Mouse (Mus musculus): Measurements from ENCODE around the gene Hivep3.

Hivep3 gene

DNA sequence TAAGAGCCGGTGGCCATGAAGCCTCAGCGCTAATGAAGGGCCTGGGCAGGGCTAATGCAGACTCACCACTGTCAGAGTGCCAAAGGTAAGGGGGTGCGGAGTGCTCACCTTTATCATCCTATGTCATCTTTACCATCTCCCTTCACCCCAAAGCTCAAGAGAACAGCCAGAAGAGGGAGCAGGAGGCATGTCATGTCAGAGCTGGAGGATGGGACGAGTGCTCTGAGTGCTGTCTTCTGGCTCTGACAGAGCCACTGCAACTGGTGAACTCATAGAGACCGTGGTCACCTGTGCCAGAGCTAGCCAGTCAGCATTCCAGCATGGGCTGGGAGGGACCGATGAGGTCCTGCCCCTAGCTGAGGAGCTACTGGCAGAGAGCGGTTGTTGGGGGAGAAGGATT is 27.2 kb downstream of the Hivep3 start:
- no peak for DNase-seq (ENCODE audit: low read depth, low spot score)

DNA sequence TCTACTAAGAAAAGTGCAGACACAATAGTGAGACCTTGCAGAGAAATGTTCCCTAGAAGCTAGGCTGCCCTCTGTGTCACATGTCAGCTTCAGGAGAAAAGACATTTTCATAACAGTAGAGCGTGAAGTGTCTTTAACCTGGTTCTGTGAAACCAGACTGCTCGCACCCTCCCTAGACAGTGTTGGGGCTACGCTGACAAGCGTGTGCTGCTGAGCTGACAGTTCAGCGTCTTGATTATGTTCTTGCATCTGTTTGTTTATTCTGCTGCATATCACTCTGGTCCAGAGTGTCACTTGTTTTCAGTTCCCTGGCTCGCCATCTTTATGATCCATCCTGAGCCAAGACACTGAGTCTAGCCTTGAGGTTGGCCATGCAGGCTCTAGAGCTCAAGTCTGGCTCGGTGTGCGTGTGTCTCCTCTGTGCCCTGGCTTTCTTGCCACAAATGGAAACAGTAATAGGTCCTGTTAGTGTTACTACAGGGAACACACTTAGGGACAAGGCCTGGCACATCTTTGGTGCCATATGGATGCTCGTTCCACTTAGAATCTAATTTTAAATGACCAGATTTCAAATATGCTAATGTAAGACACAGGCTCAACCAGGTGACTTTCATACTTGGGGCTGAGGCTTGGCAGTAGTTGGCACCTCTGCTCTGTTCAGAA is 28.0 kb downstream of the Hivep3 start:
- no peak for DNase-seq (ENCODE audit: low read depth, low spot score)

DNA sequence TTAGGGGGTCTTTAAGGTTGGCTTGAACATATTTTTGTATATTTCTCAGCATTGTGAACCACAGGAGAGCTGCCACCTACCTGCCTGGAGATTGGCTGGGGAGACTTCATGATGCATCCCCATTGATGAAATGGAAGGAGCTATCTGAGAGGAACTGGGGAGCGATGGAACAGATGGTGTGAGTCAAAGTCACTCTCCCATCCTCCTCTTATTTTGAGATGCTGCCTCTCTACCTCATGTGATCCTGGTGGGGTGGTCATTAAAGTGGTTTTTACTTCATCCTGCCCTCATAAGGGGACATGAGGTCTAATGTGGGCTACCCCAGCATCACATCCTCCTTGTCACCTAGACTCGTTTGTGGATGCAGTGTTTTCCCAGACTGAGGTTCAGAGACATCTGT is 28.6 kb downstream of the Hivep3 start:
- no peak for DNase-seq (ENCODE audit: low read depth, low spot score)

DNA sequence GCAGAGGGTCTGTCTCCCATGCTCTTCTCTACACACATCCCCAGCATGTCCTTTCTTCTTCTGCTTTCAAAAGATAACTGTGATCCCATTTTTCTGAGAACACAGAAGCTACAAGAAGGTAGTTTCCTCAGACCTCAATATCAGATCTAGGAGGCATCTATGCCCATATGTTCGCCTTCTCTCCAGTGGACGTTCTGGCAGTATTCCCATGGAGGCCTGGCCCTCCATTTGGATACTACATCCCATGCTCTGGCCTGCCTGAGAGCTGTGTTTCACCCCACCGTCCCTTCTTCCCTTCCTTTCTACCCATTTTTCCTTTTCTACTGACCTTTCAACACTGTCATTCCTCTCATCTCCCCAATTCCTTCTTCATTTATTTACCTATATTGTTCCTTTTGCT is 34.5 kb downstream of the Hivep3 start:
- DNase-seq (ENCODE audit: low read depth, low spot score): no peak

DNA sequence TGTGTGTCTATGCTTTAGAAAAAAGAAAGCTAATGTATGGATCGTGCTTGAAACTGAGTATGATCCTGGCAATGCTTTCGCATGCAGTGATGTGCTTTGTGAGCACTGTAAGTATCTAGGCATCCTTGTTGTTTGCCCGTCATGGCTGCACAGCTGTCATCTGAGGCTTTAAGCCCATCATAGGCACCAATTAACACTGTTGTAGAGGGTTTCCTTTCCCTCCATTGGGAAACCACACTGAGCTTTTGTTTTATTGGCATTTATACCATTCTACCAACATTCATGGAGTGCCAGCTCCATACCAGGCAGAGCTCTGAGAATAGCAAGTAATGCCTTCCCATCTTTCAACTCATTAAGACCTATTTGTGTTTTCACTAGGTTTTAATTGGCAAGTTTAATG is 42.3 kb downstream of the Hivep3 start:
- no peak for DNase-seq (ENCODE audit: low read depth, low spot score)

DNA sequence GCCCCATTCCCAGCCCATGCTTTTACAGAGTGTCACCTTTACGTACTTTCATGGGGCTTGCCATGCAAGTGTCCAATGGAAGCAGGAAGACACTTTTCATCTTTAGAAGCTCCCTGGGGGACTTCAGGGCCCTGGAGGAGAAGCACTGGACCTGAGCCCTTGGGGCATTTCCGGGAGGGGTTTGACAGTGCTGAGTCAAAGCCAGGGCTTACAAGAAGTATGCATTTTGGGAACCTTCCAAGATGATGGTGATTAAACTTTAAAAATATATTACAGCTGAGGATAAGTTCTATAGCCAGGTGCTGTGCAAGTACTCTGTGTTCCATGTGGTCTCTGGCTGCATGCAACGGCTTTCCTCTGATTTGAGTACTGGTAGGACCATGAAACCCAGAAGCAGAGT is 43.6 kb downstream of the Hivep3 start:
- DNase-seq (ENCODE audit: low read depth, low spot score): no peak

DNA sequence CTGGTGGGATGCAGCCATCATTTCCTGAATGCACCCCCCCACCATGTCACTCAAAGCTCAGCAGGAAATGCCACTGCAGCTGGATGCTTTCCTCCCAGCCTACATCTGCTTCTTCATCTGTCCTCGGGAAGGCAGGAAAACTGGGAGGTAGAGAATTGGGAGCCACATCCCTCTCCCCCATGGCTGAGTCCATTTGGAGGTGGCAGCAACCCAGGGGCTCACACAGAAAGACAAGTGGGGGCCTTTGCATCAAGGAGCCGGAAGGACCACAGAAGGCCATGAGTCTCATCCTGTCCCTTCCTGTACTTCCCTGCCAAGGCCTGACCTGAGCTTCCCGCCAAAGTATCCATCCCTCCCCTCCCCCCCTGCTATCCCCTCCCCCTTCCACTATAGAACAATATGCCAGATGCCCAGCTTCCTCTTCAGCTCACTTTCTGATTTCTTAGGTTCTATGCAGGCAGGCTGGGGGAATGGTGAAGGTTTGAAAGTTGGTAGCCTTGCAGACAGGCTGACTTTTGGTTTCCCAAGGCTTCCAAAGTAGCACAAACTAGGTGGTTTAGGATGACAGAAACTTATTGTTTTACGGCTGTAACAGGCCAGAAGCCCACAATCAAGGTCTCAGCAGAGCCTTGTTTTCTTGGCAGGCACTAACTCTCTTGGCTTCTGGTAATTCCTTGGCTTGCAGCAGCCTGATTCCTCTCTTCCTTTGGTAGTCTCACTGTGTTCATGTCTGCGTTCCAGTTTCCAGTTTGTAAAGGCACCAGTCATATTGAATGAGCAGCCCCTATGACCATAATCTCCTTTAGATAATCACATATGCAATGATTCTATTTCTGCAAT is 46.2 kb downstream of the Hivep3 start:
- DNase-seq (ENCODE audit: low read depth, low spot score): no peak

DNA sequence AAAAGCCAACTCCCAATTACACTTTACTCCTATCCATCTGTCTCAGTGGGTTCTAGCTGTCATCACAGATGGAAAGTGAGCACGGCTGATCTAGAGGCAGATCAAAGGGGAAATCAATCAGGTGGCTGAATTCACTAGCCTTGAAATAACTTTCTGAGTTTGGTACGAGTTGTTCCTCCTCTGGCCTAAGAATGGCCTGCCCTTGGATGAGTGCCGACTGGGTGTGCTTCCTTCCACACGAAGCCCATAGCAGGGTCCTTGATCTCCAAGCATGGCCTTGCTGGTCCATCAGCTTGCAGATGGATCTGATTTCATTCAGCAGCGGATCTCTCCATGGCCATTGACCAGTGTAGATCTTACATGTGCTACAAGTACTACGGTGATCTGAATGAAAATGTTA is 47.3 kb downstream of the Hivep3 start:
- DNase-seq (ENCODE audit: low read depth, low spot score): no peak

DNA sequence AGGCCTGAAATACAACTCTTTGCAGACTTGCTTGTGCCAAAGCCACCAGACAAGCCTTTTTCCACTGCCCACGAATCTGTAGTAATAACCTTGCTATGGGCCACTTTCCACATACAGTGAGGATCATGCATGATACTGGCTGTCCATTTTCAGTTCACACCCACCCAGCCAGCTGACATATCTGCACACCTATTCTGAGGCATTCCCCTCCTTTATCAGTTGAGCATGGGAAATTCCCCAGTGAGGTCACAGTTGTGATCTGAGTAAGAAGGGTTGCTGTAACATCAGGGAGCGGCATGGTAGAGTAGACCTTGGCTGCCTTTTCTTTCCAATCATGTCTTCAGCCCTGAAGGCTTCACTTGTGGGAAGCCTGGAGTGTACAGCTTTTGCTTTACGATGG is 51.4 kb downstream of the Hivep3 start:
- DNase-seq (ENCODE audit: low read depth, low spot score): no peak

DNA sequence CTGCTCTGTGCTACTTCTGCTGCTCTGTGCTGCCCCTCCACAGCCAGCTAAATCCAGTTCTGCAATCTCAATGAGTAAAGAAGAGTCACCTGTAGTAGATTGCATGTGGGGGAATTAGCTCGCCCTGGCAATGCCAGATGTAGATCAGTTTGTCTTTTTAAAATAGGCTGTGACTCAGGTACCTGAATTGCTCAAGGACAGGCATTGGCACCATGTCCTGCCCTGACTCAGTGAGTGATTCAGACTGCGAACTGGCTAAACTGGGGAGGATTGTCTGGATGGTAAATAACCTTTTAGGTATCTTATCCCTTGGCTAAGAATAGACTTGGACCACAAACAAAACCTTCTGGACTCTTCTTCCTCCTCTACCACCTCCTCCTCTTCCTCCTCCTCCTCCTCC is 52.7 kb downstream of the Hivep3 start:
- DNase-seq (ENCODE audit: low read depth, low spot score): no peak

DNA sequence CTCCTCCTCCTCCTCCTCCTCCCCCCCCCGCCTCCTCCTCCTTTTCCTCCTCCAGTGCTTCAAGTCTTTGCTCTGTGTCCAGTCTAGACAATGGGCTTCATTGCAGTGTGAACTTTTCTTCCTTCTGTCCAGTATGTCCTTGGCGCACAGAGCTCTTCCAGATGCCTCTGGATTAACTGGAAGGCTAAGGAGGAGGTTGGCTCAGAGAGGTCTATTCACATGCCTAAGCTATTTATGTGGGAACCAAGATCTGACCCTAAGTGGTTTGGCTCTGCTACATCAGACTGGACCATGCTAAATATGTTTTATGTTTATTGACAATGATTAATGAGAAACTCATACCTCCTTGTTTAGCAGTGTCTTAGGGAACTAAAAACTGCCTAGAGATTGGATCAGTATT is 53.1 kb downstream of the Hivep3 start:
- no peak for DNase-seq (ENCODE audit: low read depth, low spot score)

DNA sequence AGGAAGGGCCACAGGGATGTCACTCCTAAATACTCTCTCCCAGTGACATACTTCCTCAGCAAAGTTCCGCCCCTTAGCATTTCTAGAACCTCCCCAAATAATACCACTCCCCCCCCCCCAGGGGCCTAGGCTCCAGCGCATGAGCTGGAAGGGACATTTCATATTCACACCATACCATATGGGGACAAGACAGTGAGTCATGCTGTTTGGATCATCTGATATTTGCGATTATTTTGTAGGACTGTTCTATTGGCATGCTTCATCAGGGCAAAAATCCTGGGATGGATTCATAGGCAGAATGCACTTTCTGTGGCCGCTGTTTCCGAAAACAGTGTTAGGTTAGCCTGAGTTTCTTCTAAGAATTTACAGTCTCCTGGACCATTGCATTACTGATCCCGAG is 55.2 kb downstream of the Hivep3 start:
- no peak for DNase-seq (ENCODE audit: low read depth, low spot score)

DNA sequence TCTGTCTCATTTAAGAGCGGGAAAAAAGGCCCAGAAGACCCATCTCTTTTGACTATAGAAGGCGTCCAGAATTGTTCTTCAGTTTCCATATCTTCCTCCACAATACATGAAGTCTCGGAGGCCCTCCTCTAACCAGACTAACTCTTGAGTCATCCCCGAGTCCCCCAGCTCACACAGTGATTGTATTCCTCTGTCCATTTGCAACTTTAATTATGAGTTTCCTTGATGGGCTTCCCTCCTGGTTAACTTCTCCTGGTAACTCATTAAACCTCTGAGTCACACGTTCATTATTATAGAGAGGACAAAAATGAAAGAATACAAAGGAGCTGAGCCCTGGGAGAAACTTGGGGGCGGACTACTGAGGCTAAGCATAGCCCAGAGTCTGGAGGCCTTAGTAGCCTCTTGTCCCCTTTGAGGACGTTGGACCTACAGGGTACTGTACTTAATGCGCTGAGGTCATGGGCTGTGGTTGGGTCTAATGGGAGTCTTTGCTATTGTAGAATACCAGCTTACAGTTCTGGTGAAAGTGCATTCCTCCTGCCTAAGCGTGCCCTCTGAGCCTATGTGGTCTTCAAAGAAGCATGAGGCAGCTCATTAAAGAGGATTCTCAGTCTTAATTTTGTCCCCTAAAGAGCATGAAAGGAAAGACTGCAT is 56.0 kb downstream of the Hivep3 start:
- DNase-seq (ENCODE audit: low read depth, low spot score): no peak

DNA sequence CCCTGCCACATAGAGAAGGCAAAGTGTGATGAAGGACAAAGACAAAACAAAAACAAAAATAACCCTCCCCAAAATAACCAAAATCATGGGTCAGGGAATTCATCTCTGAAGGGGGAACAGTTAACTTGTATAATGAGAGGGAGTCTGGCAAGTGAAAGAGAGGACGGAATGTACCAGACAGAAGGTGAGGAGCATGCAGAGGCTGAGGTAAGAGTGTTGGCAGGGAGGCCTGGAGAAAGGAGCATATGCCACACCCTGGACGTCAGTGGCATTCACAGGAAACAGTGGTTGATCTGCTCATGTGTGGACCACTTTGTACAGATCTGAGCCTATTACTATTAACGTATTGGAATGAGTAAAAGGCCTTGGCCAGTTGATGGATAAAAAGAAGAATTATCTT is 65.3 kb downstream of the Hivep3 start:
- no peak for DNase-seq (ENCODE audit: low read depth, low spot score)

DNA sequence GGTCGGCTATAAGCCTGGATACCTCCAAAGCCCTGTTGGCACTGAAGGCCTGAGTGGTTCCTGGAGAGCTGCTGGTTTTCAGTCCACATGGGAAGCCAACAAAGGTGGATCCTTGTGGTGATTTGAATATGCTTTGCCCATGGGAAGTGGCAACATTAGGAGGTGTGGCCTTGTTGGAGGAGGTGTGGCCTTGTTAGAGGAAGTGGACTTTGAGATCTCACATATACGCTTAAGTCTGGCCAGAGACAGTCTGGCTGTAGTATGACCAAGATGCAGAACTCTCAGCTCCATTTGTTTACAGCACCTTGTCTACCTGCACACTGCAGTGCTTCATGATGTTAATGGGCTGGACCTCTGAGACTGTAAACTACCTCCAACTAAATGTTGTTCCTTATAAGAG is 73.0 kb downstream of the Hivep3 start:
- no peak for DNase-seq (ENCODE audit: low read depth, low spot score)

DNA sequence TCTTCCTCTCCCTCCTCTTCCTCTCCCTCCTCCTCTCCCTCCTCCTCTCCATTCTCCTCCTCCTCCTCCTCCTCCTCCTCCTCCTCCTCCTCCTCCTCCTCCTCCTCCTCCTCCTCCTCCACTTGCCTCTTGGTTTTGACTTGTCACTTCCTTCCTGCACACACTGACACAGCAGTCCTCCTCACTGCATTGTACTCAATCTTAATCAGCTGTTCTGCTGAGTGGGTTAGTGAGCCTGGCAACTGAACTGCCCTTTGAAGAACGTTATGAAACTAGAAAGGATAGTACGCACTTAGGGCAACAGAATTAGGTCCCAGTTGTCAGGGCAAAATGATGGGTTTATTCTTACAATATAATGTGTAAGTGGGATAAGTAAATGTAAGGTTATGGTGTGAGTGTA is 73.8 kb downstream of the Hivep3 start:
- DNase-seq (ENCODE audit: low read depth, low spot score): no peak

DNA sequence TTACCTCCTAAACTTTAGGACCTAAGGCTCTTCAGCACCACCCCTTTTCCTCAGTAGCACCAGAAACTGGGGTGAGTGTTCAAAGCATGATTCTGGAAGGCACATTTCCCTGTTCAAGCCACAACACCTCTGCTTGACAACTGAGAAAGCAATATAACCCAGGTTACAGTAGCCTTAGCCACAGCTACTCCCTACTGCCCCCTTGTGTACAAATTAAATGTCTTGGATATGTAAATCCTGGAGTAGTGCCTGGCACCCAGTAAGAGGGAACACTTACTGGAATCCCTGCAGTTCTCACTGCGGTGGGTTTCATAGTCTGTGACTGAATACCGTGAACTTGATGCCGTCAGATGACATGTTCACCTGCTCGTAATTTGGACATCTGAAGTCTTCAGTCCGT is 75.7 kb downstream of the Hivep3 start:
- peak; percentile 80 for DNase-seq (ENCODE audit: low read depth, low spot score)

DNA sequence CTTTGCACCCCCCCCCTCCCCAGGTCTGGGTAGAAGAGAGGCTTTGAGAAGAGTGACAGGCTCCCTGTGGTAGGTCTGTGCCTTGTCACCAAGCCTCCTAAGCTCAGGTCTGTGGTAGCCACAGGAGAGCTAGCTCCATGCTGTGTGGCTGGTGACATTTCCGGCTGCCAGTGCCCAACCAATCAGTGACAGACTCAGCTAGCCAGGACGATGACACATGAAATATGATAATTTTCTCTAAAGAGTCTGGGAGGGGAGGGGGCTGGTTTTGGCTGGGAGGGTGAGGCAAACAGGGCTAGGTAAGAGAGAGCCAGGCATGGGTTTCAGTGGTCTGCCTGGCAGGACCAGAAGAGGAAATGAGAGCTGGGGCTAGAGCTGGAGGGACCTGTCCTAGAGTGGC is 79.2 kb downstream of the Hivep3 start:
- DNase-seq (ENCODE audit: low read depth, low spot score): peak; percentile 10

DNA sequence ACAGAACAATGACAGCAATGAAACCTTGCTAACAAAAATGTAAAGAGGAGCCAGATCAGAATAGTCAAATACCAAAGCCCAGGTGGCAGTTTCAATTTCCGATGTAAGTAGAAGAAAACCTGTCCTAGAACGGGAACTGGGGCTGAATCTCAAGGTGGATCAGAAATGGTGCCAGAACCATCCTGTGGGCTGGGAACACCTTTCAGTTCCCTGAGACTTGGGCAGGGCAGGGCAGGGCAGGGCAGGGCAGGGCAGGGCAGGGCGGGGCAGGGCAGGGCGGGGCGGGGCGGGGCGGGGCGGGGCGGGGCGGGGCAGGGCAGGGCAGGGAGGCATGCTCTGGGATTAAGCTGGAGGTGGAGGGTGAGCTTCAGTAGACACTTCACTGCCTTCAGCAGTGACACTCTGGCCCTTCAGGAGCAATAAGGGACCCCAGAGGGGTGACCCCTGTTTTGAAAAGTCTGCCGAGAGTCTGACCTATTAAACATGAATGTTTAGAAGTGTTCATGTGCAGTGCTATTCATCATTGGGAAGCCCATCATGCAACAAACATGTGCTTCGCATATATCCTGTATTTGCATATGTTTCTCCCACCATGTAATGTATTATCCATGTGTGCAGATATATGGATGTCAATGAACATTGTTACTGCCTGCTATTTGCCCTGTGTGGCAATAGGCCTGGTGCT is 80.1 kb downstream of the Hivep3 start:
- DNase-seq (ENCODE audit: low read depth, low spot score): peak; percentile 35

DNA sequence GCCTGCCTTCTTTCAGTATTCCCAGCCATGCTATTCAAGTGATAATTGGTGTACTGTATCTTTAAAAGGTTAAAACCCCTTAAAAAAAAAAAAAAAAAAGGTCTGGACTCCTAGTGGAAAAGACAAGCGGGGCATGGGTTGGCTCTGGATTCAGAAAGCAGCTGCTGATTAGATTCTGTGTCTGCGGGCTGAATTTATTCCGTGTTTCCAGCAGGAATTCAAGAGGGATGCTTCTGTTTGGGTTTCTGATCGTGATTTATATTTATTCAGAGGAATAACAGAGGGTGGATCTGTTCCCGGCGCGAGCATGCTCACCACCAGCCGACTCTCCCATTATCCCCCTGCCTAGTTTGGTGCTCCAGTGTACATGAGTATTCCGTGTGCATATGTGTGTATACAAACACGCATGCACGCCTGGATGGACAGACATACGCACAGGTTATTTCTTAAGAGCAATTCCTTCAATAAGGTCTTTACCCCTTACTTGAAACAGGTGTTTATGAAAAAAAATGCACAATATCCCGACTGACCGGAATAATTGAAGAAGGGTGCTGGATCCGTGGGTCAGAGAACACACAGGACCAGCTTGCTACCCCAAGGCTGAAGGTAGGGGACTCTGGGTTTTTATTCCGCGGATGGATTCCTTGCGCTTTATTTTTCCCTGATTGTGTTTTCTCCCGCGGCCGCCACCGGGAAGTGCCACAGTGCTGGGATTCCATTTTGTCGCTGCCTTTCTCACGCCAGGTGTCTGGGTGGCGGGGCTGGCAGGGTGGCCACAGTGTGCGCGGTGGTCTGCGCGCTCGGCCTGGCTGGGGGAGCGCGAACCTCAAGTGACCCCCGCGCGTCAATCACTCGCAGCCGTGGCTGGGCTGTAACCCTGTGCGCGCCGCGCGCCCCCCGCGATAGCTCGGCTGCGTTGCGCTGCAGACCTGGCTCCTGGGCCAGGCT is 80.9 kb downstream of the Hivep3 start:
- DNase-seq (ENCODE audit: low read depth, low spot score): peak; percentile 60

DNA sequence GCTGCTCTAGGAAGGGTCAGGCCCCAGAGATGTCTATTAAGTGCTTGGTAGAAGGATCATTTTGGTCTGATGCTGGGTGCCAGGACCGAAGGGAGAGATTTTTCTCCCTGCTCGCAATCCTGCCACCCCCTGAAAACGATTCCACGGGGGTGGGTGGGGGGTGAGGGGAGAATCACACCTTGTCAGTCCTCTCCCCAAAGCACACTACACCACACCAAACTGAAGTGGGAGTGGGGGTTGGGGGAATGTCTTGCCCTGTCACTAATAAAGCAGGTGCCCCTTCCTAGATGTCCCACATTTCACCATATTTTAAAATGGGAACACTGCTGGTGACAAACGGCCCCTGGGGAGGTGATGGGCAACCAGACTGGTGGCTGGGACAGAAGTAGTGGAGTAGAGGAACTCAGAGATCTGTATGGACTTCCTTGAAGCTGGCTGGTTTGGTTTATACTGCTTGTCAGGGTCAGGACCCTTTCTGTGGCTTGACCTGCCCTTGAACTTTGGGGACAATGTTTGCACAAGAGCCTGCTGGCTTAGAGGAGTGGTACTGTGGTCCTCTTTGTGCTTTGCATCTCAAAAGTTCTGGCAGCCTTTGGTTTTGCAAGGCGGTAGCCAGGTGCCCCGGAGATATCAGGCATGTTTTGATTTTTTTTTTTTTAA is 81.7 kb downstream of the Hivep3 start:
- peak; percentile 94 for DNase-seq (ENCODE audit: low read depth, low spot score)

Measured in R1 (cell line).